Mouse (Mus musculus): ENCODE measurements around the gene Naf1. TPM values are rescaled to one million over a fixed set of nuclear protein-coding genes. Genes with fewer than 3 reads are reported as not detected.

The Naf1 gene
- total RNA-seq (2023): 10 to 100 TPM; 10.4 to 10.7 TPM

DNA sequence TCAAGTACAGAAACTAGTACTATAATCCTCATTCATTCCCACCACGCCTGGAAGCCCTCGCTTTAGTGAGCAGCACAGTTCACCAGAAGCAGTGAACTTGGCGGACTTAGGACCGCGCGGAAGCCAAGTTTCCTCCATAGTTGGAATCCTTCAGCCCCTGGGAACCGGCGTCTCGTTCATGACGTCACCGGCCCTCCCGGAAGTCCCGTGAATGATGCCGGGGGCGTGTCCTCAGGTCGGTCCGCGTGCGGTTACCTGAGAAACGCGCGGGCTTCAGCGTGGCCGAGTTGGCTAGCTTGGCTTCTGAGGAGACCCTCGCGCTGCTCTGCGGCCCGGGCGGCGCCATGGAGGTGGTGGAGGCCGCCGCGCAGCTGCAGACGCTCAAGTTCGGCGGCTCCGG lies at the start of gene Naf1:
TSS of gene Naf1 (plus strand) at position 195 of the 400 bp plus-strand sequence.

Other genes with a start within 250 kb of the Naf1 start
- not detected for gene Npy5r, start 172.1 kb upstream of the Naf1 start, total RNA-seq (2023)
- not detected for gene Npy1r, start 163.0 kb upstream of the Naf1 start, total RNA-seq (2023)

Data from monocyte, adult 59 days (primary cell).